Mouse (Mus musculus) lung, postnatal 4 days (tissue): ENCODE data around the gene Pfdn5.
A peak's percentile ranks its signal among the peaks of the same experiment; 100 is the strongest.

Experiments
- DNase-seq, 2 experiments: peaks; one replicate each; pipeline ENCODE4 v3.0.0; 2021

Pfdn5 gene

DNA sequence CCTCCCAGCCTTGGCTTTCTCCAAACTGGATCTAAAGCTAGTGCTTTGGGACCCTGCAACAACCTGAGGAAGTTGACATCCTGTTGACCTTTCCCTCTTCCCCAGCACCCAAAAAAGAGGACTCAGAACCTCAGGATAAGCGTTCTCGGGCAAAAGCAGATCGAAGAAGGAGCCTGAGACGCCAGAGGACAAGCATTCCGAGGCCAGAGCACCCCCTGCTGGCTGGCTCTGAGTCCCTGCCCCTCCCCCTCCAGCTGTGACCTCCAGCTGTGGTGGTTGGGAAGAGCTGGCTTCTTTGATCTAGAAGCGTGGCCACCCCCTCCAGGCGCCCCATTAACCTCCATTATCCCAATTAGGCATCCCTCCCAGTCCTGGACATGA, 51.2 kb downstream of the Pfdn5 start:
- peak; percentile 90 to 93 for DNase-seq

DNA sequence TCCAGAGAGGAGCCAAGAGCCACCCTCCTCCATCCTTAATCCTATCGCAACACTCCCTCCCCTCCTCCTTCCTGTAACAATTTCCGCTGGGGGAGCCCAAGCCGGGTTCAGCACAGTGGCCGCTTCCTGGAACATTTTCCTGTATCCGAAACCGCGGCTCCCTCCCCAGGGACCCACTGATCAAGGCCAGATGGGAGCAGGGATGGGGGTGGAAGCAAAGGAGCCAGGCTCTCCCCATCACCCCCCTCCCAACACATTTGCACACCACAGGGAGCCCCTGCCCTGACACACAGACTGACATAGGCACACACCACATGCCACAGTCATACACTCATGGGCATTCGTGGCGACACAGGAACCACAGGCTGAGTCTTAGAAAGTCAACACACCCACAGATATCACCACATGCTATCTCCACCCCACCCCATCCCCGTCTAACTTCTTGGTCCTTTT, 51.9 kb downstream of the Pfdn5 start:
- DNase-seq = peak; percentile 63 to 79
